Mouse (Mus musculus) thymus, postnatal 4 days (tissue): ENCODE results near the gene Ppip5k2.

Experiments used
- DNase-seq: peaks from one replicate; pipeline ENCODE4 v3.0.0; 2021

Gene Ppip5k2

DNA sequence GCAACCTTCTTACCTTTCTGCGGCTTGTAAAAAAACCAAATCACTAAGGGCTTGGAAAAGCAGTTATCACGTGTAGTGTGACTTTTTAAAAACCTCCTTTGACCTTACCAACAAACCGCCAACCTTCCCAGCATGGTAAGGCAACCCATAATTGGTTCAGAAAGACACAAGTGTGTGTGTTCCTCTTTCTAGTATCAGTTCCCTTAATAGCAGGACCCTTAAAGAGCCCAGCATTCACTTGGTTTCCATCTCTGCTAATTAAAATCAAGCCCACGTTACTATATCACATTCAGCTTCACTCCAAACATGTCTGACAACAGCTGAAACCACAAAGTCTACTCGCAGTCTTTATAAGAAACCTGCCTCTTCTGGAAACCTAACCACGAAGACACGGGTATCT lies 110.8 kb downstream of the Ppip5k2 start:
- DNase-seq = no peak

DNA sequence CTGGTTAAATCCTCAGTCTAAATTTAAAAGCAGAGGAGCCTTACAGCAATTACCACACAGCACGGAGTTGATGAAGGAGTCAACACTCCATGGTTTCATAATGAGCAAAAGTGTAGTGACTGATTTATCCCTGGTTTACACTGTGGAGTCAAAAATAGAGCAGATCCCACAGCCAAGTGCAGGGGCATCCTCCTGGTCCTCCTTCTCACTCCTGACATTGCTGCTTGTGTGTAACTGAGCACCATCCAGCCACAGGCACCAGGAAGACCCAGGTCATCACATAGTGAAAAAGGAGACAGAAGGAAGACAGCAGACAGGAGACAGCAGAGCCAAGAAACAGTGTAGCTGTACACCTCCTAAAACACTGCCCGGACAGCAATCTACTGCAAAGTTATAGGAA lies 112.4 kb downstream of the Ppip5k2 start:
- DNase-seq = no peak

GRCm38 (mm10) chr1:97657201-97657600 lies 113.0 kb downstream of the Ppip5k2 start:
- no peak for DNase-seq
